Mouse (Mus musculus) limb, embryonic 14.5 days (tissue): ENCODE data around the gene Susd4. TPM values are rescaled to one million over a fixed set of nuclear protein-coding genes. Genes with fewer than 3 reads are reported as not detected.

Experiments used
- ATAC-seq: fragments of 200-750 bp; cut with Nextera tagmentation; 2 replicates; pipeline ENCODE4 v1.8.0; 2017; ENCODE audit warnings: low read depth, moderate number of reproducible peaks, moderate TSS enrichment; ENCODE audit not compliant: low FRiP score
- DNase-seq: peaks from one replicate; pipeline ENCODE4 v3.0.0-alpha.2; 2015; ENCODE audit warnings: low spot score
- H3K27ac ChIP-seq: fragments of 300-500 bp; sonication (generic); replicated peaks from 2 replicates; pipeline ENCODE4 v1.5.1; 2014; ENCODE audit warnings: low read depth, mild to moderate bottlenecking, low read length, moderate library complexity, mixed read lengths
- H3K27me3 ChIP-seq: fragments of 300-500 bp; sonication (generic); 2 replicates; pipeline ENCODE4 v1.6.1; 2014; ENCODE audit warnings: low read length, mixed read lengths; ENCODE audit not compliant: control insufficient read depth, insufficient read depth
- H3K36me3 ChIP-seq: fragments of 300-500 bp; sonication (generic); 2 replicates; pipeline ENCODE4 v1.6.1; 2014; ENCODE audit warnings: mild to moderate bottlenecking, low read length, moderate library complexity, mixed read lengths; ENCODE audit not compliant: control insufficient read depth, insufficient read depth
- H3K4me1 ChIP-seq: fragments of 300-500 bp; sonication (generic); 2 replicates; pipeline ENCODE4 v1.6.1; 2014; ENCODE audit warnings: antibody characterized with exemption, low read length, mixed read lengths; ENCODE audit not compliant: control insufficient read depth, insufficient read depth
- H3K4me2 ChIP-seq: fragments of 300-500 bp; sonication (generic); replicated peaks from 2 replicates; pipeline ENCODE4 v1.6.1; 2014; ENCODE audit warnings: low read depth, mild to moderate bottlenecking, low read length, moderate library complexity; ENCODE audit not compliant: severe bottlenecking
- H3K4me3 ChIP-seq: fragments of 300-500 bp; sonication (generic); replicated peaks from 2 replicates; pipeline ENCODE4 v1.5.1; 2014; ENCODE audit warnings: low read length
- H3K9ac ChIP-seq: fragments of 300-500 bp; sonication (generic); 2 replicates; pipeline ENCODE4 v1.6.1; 2014; ENCODE audit warnings: mild to moderate bottlenecking, low read depth, low read length, moderate library complexity; ENCODE audit not compliant: severe bottlenecking
- H3K9me3 ChIP-seq: fragments of 300-500 bp; sonication (generic); 2 replicates; pipeline ENCODE4 v1.6.1; 2016; ENCODE audit warnings: low read length; ENCODE audit not compliant: control insufficient read depth
- POLR2A ChIP-seq: fragments of 200-500 bp; IDR thresholded peaks from 2 replicates; pipeline ENCODE4 v1.8.0; 2012; ENCODE audit warnings: inconsistent platforms, mild to moderate bottlenecking, moderate library complexity, borderline replicate concordance; ENCODE audit not compliant: insufficient read depth, insufficient read length; ENCODE audit errors: extremely low read depth
- WGBS: fragments of 180-500 bp; shearing (Covaris S2); extraction: QIAGEN DNeasy Blood & Tissue Kit; methylation state at CpG from one replicate; pipeline ENCODE4 v1.1.7; 2014; 5-methylcytosine and 5-hydroxymethylcytosine counted together
- polyA plus RNA-seq, 2 experiments: library from polyadenylated mRNA; depleted of rRNA in 1 of 2; stranded (reverse) in 1 of 2; unstranded in 1 of 2; fragments of >200 nt; fragmentation: Nextera tagmentation in 1 of 2; extraction: Ambion mirVana in 1 of 2; gene quantifications; 2 replicates each; pipeline versions ENCODE4 v1.2.1 to v1.2.3; 2012 to 2014

The Susd4 gene
- polyA plus RNA-seq, 2 experiments: 14.0 to 17.7 TPM

DNA sequence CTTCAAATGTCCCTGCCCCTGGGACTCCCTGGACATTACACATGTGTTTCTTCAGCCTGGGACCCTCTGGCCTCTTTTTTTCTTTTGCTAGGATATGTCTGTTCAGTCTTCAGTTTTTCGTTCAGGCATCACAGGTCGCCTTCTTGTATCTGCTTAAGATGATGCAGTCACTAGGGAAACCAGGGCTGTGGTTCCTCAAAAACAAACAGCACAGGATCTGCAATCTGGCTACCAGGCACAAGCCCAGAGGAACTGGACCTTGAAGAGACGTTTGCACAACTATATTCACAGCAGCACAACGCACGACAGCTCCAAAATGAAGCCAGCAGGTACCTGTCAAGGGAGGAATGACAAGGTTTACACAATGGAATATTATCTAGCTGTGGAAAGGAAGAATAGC, 145.9 kb downstream of the Susd4 start:
- DNase-seq: no peak
- H3K4me3 ChIP-seq: no peak overlapping the region
- no peak overlapping the region for H3K9ac ChIP-seq
- no peak overlapping the region for H3K4me2 ChIP-seq
- ATAC-seq: no peak
- H3K4me1 ChIP-seq: peaks cover 12% of the 10 kb centered on the region
- no peak overlapping the region for H3K27ac ChIP-seq
- H3K36me3 ChIP-seq: no peaks in the 10 kb centered on the region
- no peaks in the 10 kb centered on the region for H3K9me3 ChIP-seq
- WGBS: 88% methylated on average over 5 of the region's 5 CpGs
- TF ChIP-seq POLR2A: no peak
- H3K27me3 ChIP-seq: no peaks in the 10 kb centered on the region

DNA sequence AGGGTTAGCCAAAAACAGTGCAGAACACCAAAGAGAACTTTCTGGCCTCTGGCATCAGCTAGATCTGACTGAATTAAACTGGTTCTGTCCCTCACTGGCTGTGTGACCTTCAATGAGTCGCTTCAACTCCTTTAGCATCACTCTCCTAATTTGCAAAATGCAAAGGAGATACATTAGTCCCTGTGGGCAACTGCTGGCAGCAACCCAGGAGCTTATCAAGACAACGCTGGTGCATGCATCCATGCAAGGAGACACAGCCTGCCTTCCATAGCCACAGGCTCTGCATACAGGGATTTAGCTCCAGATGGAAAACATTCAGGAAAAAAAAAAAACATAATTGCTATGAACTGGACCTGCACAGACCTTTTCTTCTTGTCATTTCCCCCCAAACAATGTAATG, 148.9 kb downstream of the Susd4 start:
- no peak for ATAC-seq

DNA sequence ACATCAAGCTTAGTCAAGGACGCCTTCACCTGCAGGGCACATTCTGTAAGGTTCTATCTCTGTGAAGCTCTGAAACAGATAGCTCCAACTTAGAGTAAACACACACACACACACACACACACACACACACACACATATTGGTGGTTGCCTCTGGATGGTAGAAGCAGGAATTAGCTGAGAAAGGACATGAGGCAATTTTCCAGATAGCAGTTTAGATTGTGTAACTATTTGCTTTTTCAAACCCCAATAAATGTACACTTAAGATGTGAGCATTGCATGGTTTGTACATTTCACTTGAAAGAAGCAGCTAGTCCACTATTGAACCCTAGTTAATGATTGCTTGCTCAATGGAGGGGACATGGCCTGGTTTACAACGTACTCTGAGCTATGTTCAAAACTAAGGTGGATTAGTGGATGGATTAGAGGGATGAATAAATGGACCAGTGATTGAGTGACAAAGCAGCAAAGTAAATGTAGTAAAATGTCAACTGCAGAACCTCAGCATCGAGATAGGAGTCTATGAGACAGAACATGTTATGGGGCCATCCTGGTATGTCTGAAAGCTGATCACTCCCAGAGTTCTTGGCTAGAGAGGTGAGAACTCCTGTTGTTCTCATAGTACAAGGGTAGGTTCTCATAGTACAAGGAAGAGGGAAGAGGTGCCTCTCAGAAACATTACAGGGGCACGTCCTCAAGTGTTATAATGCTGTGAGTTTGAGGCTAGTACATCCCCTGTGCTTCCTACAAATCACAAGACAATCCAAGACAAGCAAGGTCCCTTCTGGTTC, 150.7 kb downstream of the Susd4 start:
- no peak for TF ChIP-seq POLR2A
- Histone ChIP-seq H3K4me3 (no peak overlapping the region), H3K4me2 (no peak overlapping the region), H3K4me1 (no peaks in the 10 kb centered on the region), H3K27ac (no peak overlapping the region), H3K27me3 (no peaks in the 10 kb centered on the region), H3K9me3 (no peaks in the 10 kb centered on the region), H3K36me3 (no peaks in the 10 kb centered on the region), H3K9ac (no peak overlapping the region)
- ATAC-seq (no peak), DNase-seq (no peak)
- WGBS: 83% methylated on average over 4 of the region's 4 CpGs

More for the DNA sequence above, 148.9 kb downstream of the Susd4 start:
- no peak overlapping the region for H3K4me3 ChIP-seq
- H3K27ac ChIP-seq: no peak overlapping the region
- no peak overlapping the region for H3K9ac ChIP-seq
- WGBS: 58% methylated on average over 2 of the region's 2 CpGs
- H3K27me3 ChIP-seq: no peaks in the 10 kb centered on the region
- peaks cover 12% of the 10 kb centered on the region for H3K4me1 ChIP-seq
- no peak for TF ChIP-seq POLR2A
- H3K36me3 ChIP-seq: no peaks in the 10 kb centered on the region
- no peak for DNase-seq
- H3K9me3 ChIP-seq: no peaks in the 10 kb centered on the region
- no peak overlapping the region for H3K4me2 ChIP-seq

DNA sequence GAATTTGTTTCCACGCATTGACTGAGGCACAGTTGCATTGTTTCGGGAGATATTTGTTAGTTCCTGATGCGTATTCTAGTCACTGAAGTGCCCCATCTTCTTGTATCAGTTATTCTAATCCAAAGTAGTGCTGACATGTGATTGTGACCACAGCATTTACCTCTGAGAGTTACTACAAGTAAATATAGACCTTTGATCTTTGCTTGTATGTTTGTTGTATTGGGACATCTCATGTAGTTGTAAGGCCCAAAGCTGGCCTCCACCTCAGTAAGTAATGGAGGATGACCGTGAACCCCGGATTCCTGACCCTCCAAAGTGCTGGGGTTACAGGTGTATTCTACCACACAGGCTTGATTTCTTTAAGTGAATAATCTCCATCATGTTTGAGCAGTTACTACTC, 152.5 kb downstream of the Susd4 start:
- Histone ChIP-seq H3K4me1 (no peaks in the 10 kb centered on the region), H3K9me3 (no peaks in the 10 kb centered on the region), H3K27ac (no peak overlapping the region), H3K36me3 (no peaks in the 10 kb centered on the region), H3K9ac (no peak overlapping the region), H3K4me2 (no peak overlapping the region), H3K4me3 (no peak overlapping the region), H3K27me3 (no peaks in the 10 kb centered on the region)
- no peak for TF ChIP-seq POLR2A
- ATAC-seq (no peak), DNase-seq (no peak)
- 93% methylated on average over 5 of the region's 5 CpGs for WGBS

DNA sequence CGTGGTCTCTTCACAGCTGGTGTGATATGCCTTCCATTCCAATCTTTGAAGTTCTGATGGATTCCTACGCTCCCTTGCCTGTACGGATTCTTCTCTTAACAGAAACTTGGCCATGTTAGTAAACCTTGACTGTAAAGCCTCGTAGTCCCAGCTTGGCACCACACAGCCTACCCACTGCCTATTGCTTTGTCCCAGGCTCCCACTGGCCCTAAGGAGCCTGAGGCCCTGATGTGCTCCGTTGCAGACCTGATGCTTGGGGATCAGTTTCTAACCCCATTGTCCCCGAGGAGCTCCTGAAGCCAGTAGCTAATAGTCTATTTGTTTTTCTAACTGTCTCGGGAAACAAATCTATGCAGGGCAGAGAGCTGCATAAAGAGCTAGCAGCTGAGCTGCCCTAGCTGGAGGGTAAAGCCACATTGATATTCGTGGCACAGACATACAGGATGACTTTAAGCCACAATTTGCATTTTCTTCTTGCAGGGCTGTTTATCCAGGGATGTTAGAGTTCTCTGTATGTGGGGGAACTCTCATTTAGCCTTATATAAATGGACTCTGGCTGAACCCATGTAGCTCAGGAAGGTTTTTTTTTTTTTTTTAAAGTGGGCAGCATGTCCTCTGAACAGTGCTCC, 155.2 kb downstream of the Susd4 start:
- DNase-seq: no peak
- Histone ChIP-seq H3K27ac (no peak overlapping the region), H3K4me1 (no peaks in the 10 kb centered on the region), H3K4me2 (no peak overlapping the region), H3K9me3 (no peaks in the 10 kb centered on the region), H3K4me3 (no peak overlapping the region), H3K36me3 (no peaks in the 10 kb centered on the region), H3K27me3 (no peaks in the 10 kb centered on the region), H3K9ac (no peak overlapping the region)
- TF ChIP-seq POLR2A: no peak
- 55% methylated on average over 8 of the region's 8 CpGs for WGBS
- ATAC-seq: no peak
